Mouse (Mus musculus): Measurements from ENCODE around the gene Wdpcp. TPM values are rescaled to one million over a fixed set of nuclear protein-coding genes. Genes with fewer than 3 reads are reported as not detected.

The Wdpcp gene
- total RNA-seq, 1 experiment from 2014 or later = 5.0 TPM

Other genes with a start within 250 kb of the Wdpcp start
- 93.1 and 96.5 TPM in 2 replicates for gene Ugp2, start 201.0 kb upstream of the Wdpcp start, total RNA-seq (2017)
- gene Mdh1, start 132 bp downstream of the Wdpcp start, total RNA-seq (2017) = 64.7 and 73.3 TPM in 2 replicates